Mouse (Mus musculus) heart, embryonic 15.5 days (tissue): ENCODE results near the gene Bmp6. TPM values are rescaled to one million over a fixed set of nuclear protein-coding genes. Genes with fewer than 3 reads are reported as not detected.

Experiments used
- ATAC-seq: fragments of 200-750 bp; cut with Nextera tagmentation; replicated peaks from 2 replicates; pipeline ENCODE4 v1.8.0; 2017; ENCODE audit warnings: low read depth, moderate TSS enrichment; ENCODE audit not compliant: insufficient number of reproducible peaks, insufficient read depth, low FRiP score
- H3K27ac ChIP-seq: fragments of 300-500 bp; sonication (generic); 2 replicates; pipeline ENCODE4 v1.5.1; 2015; ENCODE audit warnings: mild to moderate bottlenecking, inconsistent platforms
- H3K27me3 ChIP-seq: fragments of 300-500 bp; sonication (generic); 2 replicates; pipeline ENCODE4 v1.6.1; 2015; ENCODE audit warnings: inconsistent platforms
- H3K36me3 ChIP-seq: fragments of 300-500 bp; sonication (generic); 2 replicates; pipeline ENCODE4 v1.6.1; 2015; ENCODE audit warnings: mild to moderate bottlenecking, inconsistent platforms
- H3K4me1 ChIP-seq: fragments of 300-500 bp; sonication (generic); replicated peaks from 2 replicates; pipeline ENCODE4 v1.6.1; 2015; ENCODE audit warnings: inconsistent platforms
- H3K4me2 ChIP-seq: fragments of 300-500 bp; sonication (generic); 2 replicates; pipeline ENCODE4 v1.6.1; 2015; ENCODE audit warnings: inconsistent platforms, mild to moderate bottlenecking, moderate library complexity
- H3K4me3 ChIP-seq: fragments of 300-500 bp; sonication (generic); 2 replicates; pipeline ENCODE4 v1.5.1; 2015; ENCODE audit warnings: mild to moderate bottlenecking, inconsistent platforms
- H3K9ac ChIP-seq: fragments of 300-500 bp; sonication (generic); 2 replicates; pipeline ENCODE4 v1.6.1; 2015; ENCODE audit warnings: mild to moderate bottlenecking, inconsistent platforms
- H3K9me3 ChIP-seq: fragments of 300-500 bp; sonication (generic); replicated peaks from 2 replicates; pipeline ENCODE4 v1.6.1; 2016; ENCODE audit warnings: inconsistent platforms
- WGBS: fragments of 180-500 bp; shearing (Covaris S2); methylation state at CpG from one replicate; pipeline ENCODE4 v1.1.7; 2015; ENCODE audit warnings: mixed read lengths; 5-methylcytosine and 5-hydroxymethylcytosine counted together
- polyA plus RNA-seq: library from polyadenylated mRNA; unstranded; fragments of >200 nt; fragmentation: Nextera tagmentation; extraction: Ambion mirVana; gene quantifications from 2 replicates; pipeline ENCODE4 v1.2.1, GENCODE M21; 2015

Bmp6 gene
- polyA plus RNA-seq, 1 experiment from 2014 or later: 2.7 TPM

- Histone ChIP-seq H3K4me3 (no peak overlapping the region), H3K9ac (no peak overlapping the region), H3K27ac (no peak overlapping the region), H3K36me3 (no peaks in the 10 kb centered on the region), H3K4me2 (no peak overlapping the region), H3K27me3 (no peaks in the 10 kb centered on the region), H3K4me1 (peaks cover 2% of the 10 kb centered on the region; the same call in 1 of the 2 replicates), H3K9me3 (no peaks in the 10 kb centered on the region)
- 62% methylated on average over 4 of the region's 4 CpGs for WGBS
- ATAC-seq: no peak
Measured at GRCm38 (mm10) chr13:38359045-38359444, 14.1 kb downstream of the Bmp6 start.

DNA sequence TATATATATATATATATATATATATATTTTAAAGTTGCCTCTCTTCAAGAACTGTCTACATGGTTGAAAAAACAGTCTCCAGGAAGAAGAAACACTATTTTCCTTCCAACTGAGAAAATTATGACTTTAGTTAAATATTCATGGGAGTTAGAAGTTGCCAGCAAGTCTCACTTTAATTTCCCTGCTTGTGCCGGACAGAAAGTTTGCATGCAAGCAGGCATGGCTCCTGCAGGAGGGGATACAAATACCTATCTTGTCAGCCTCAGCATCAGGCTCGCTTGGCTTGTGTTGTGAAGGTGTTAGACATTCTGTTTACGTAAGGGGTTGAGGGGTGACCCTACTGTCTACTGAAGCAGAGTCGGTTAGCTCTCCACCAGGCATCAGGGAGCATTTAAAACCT, 17.8 kb downstream of the Bmp6 start:
- no peaks in the 10 kb centered on the region for H3K36me3 ChIP-seq
- H3K27ac ChIP-seq: no peak overlapping the region
- 0 out of 2 replicates have a peak, but pooled peaks cover 2% of the 10 kb centered on the region for H3K4me1 ChIP-seq
- ATAC-seq: no peak
- H3K4me3 ChIP-seq: no peak overlapping the region
- WGBS: 68% methylated on average over 4 of the region's 4 CpGs
- H3K4me2 ChIP-seq: no peak overlapping the region
- H3K27me3 ChIP-seq: no peaks in the 10 kb centered on the region
- H3K9me3 ChIP-seq: no peaks in the 10 kb centered on the region
- no peak overlapping the region for H3K9ac ChIP-seq

DNA sequence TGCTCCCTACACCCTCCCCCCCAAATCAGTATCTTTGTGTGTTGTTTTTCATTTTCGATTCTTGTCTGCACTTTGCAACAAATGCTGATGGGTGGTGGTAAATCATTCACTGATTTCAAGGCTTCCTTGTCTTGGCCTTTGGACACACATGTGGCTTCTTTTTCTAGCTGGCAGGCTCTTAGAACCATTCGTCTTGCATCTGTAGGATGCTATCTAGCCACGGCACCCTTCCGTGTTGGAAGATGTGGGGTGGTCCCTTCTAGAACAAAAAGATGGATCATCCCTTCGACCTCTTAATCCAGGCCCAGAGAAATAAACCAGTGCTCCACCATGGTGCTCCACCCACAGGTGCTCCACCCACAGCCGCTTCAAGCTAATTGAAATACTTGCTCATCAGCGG, 19.0 kb downstream of the Bmp6 start:
- Histone ChIP-seq H3K9ac (no peak overlapping the region), H3K27me3 (no peaks in the 10 kb centered on the region), H3K9me3 (no peaks in the 10 kb centered on the region), H3K27ac (no peak overlapping the region), H3K4me2 (no peak overlapping the region), H3K4me3 (no peak overlapping the region), H3K4me1 (no peaks in the 10 kb centered on the region), H3K36me3 (no peaks in the 10 kb centered on the region)
- 84% methylated on average over 7 of the region's 7 CpGs for WGBS
- no peak for ATAC-seq

GRCm38 (mm10) chr13:38369624-38370023, 24.7 kb downstream of the Bmp6 start:
- H3K4me3 ChIP-seq: no peak overlapping the region
- ATAC-seq: no peak
- H3K4me1 ChIP-seq: no peaks in the 10 kb centered on the region
- H3K9me3 ChIP-seq: no peaks in the 10 kb centered on the region
- no peak overlapping the region for H3K4me2 ChIP-seq
- no peak overlapping the region for H3K27ac ChIP-seq
- H3K9ac ChIP-seq: no peak overlapping the region
- 46% methylated on average over 5 of the region's 5 CpGs for WGBS
- no peaks in the 10 kb centered on the region for H3K36me3 ChIP-seq
- H3K27me3 ChIP-seq: no peaks in the 10 kb centered on the region

GRCm38 (mm10) chr13:38376071-38376470, 31.2 kb downstream of the Bmp6 start:
- H3K4me1 ChIP-seq: peaks cover 7% of the 10 kb centered on the region
- no peak overlapping the region for H3K4me3 ChIP-seq
- H3K9me3 ChIP-seq: no peaks in the 10 kb centered on the region
- no peaks in the 10 kb centered on the region for H3K36me3 ChIP-seq
- WGBS: 46% methylated on average over 6 of the region's 6 CpGs
- no peak overlapping the region for H3K4me2 ChIP-seq
- H3K9ac ChIP-seq: no peak overlapping the region
- no peaks in the 10 kb centered on the region for H3K27me3 ChIP-seq
- no peak overlapping the region for H3K27ac ChIP-seq
- no peak for ATAC-seq

DNA sequence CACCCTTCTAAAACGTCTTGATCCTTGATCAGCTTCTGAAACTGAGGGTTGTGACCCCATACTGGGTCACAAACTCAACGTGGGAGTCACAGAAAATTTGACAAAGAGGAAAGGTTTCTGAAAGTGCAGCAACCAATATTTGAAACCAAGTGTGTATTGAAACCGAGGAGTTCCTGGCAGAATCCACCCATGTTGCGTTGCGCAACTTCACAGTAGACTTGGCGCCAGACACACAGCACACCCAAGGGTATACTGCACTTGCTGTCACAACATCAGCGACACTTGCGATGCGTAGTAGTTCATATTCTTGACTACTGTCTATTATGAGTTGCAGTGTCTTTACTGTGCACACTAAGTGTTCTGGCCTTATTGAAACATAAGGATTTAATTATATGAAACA, 32.4 kb downstream of the Bmp6 start:
- Histone ChIP-seq H3K27me3 (no peaks in the 10 kb centered on the region), H3K4me3 (no peak overlapping the region), H3K9ac (no peak overlapping the region), H3K4me1 (peaks cover 7% of the 10 kb centered on the region), H3K36me3 (no peaks in the 10 kb centered on the region), H3K4me2 (no peak overlapping the region), H3K9me3 (no peaks in the 10 kb centered on the region), H3K27ac (no peak overlapping the region)
- ATAC-seq: no peak
- 84% methylated on average over 9 of the region's 9 CpGs for WGBS

DNA sequence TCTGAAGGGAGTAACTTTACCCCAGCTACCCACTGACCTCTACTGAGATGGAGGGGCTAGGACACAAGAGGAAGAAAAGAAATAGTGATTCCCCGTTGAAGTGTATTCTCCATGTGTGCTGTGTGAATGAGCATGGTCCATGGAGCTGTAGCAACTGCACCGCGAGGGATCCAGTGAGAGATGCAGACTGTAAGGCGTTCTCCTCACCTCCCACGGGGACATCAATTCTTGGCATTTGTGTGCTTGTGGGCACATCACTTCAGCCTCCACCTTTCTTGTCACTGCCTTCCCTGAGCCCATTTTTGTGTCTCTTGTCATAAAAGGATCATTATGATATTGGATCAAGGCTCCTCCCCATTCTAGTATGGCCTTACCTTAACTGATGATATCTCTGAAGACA, 34.9 kb downstream of the Bmp6 start:
- H3K4me3 ChIP-seq: no peak overlapping the region
- peaks cover 7% of the 10 kb centered on the region for H3K4me1 ChIP-seq
- H3K27ac ChIP-seq: no peak overlapping the region
- no peaks in the 10 kb centered on the region for H3K27me3 ChIP-seq
- no peak overlapping the region for H3K4me2 ChIP-seq
- H3K9me3 ChIP-seq: no peaks in the 10 kb centered on the region
- H3K9ac ChIP-seq: no peak overlapping the region
- ATAC-seq: no peak
- 85% methylated on average over 5 of the region's 5 CpGs for WGBS
- H3K36me3 ChIP-seq: no peaks in the 10 kb centered on the region

- no peaks in the 10 kb centered on the region for H3K4me1 ChIP-seq
- H3K9ac ChIP-seq: no peak overlapping the region
- H3K27ac ChIP-seq: no peak overlapping the region
- no peaks in the 10 kb centered on the region for H3K9me3 ChIP-seq
- no peak overlapping the region for H3K4me3 ChIP-seq
- no peak for ATAC-seq
- 70% methylated on average over 3 of the region's 3 CpGs for WGBS
- no peaks in the 10 kb centered on the region for H3K36me3 ChIP-seq
- no peaks in the 10 kb centered on the region for H3K27me3 ChIP-seq
- no peak overlapping the region for H3K4me2 ChIP-seq
Measured at GRCm38 (mm10) chr13:38386035-38386559, 41.2 kb downstream of the Bmp6 start.

DNA sequence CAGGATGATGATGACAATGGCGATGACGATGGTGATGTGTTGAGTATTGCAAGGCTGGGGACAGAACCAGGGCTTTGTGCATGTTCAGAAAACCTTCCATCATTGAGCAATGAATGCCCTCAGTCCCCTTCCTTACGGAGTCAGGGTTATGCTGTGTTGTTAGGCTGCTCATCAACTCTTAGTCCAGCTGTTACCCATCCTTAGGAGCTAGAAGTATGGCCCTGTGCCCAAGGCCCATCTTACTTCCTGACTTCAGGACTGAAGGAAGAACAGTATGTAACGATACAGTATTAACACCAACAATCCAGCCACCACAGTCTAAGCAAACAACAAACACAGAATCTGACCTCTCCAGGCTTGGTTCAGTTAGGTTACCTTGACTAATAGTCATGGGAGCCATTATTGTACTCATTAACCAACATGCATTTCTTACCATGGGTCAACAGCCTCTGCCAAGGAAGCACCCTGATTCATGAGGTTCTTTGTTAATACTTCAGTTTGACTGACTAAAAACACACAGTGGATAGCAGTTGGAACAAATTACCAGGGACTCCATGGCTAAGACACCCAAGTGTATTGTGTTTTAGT, 42.6 kb downstream of the Bmp6 start:
- Histone ChIP-seq H3K9me3 (no peaks in the 10 kb centered on the region), H3K4me3 (no peak overlapping the region), H3K27ac (no peak overlapping the region), H3K36me3 (no peaks in the 10 kb centered on the region), H3K27me3 (no peaks in the 10 kb centered on the region), H3K4me1 (no peaks in the 10 kb centered on the region), H3K4me2 (no peak overlapping the region), H3K9ac (no peak overlapping the region)
- WGBS: 77% methylated on average over 4 of the region's 4 CpGs
- no peak for ATAC-seq

- Histone ChIP-seq H3K9me3 (no peaks in the 10 kb centered on the region), H3K27me3 (no peaks in the 10 kb centered on the region; the same call in 1 of the 2 replicates), H3K4me1 (no peaks in the 10 kb centered on the region), H3K27ac (no peak overlapping the region), H3K4me2 (no peak overlapping the region), H3K9ac (no peak overlapping the region), H3K36me3 (no peaks in the 10 kb centered on the region), H3K4me3 (no peak overlapping the region)
- ATAC-seq: no peak
- 58% methylated on average over 5 of the region's 5 CpGs for WGBS
Measured at GRCm38 (mm10) chr13:38393444-38393843, 48.5 kb downstream of the Bmp6 start.

GRCm38 (mm10) chr13:38395026-38395425, 50.1 kb downstream of the Bmp6 start:
- H3K4me1 ChIP-seq: no peaks in the 10 kb centered on the region
- 89% methylated on average over 4 of the region's 4 CpGs for WGBS
- H3K4me3 ChIP-seq: no peak overlapping the region
- H3K9me3 ChIP-seq: no peaks in the 10 kb centered on the region
- no peaks in the 10 kb centered on the region for H3K36me3 ChIP-seq
- ATAC-seq: no peak
- no peak overlapping the region for H3K9ac ChIP-seq
- no peaks in the 10 kb centered on the region; the same call in 1 of the 2 replicates for H3K27me3 ChIP-seq
- no peak overlapping the region for H3K4me2 ChIP-seq
- H3K27ac ChIP-seq: no peak overlapping the region

GRCm38 (mm10) chr13:38397007-38397545, 52.2 kb downstream of the Bmp6 start:
- Histone ChIP-seq H3K9me3 (no peaks in the 10 kb centered on the region), H3K9ac (no peak overlapping the region), H3K27ac (no peak overlapping the region), H3K36me3 (no peaks in the 10 kb centered on the region), H3K4me2 (no peak overlapping the region), H3K4me3 (no peak overlapping the region), H3K27me3 (no peaks in the 10 kb centered on the region; the same call in 1 of the 2 replicates), H3K4me1 (no peaks in the 10 kb centered on the region)
- WGBS: 77% methylated on average over 7 of the region's 7 CpGs
- no peak for ATAC-seq
